Mouse (Mus musculus): Measurements from ENCODE around the gene Ier5. TPM values are rescaled to one million over a fixed set of nuclear protein-coding genes. Genes with fewer than 3 reads are reported as not detected.
A peak's percentile ranks its signal among the peaks of the same experiment; 100 is the strongest.

The Ier5 gene
- polyA plus RNA-seq, 1 experiment, result 21.1 TPM

DNA sequence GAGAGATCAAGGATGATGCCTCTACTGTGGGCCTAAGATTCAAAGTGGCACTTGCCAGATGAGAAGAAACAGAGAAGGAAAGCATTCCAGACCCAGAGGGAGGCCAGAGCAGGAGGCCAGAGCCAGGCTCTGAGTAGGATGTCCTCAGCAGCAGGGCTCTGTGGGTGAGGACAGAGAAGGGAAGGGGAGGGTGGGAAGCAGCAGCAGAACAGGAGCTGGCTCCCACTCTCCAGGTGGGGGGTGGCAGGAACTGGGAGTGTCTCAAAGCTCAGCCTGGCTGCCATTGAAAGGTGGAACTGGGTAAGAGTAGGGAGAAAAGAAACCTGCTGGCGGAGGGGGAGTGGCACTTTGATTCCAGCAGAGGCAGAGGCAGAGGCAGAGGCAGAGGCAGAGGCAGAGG, 46.1 kb downstream of the Ier5 start:
- Histone ChIP-seq H3K4me2 (ENCODE audit: low read depth) (peak overlapping the region; percentile 78), H3K79me2 (ENCODE audit: control insufficient read depth, insufficient read depth) (no peaks in the 10 kb centered on the region), H3K4me3 (no peak overlapping the region), H3K36me3 (ENCODE audit: control insufficient read depth, insufficient read depth) (no peaks in the 10 kb centered on the region), H3ac (ENCODE audit: control insufficient read depth, insufficient read length) (no peak overlapping the region), H3K27me3 (ENCODE audit: control insufficient read depth, insufficient read depth, insufficient read length) (no peaks in the 10 kb centered on the region)
- TF ChIP-seq USF1 (IDR thresholded peaks at IDR 0.05; ENCODE audit: low read depth) (no peak), CEBPB (IDR thresholded peaks at IDR 0.05; ENCODE audit: insufficient read depth, poor library complexity, severe bottlenecking) (no peak), TCF3 (IDR thresholded peaks at IDR 0.05; ENCODE audit: insufficient read length, low read depth) (no peak), MYOD1 (IDR thresholded peaks at IDR 0.05; ENCODE audit: control insufficient read depth in 1 of 3, insufficient read length in 2 of 3, low read depth in 2 of 3) (no peak), MYOG (IDR thresholded peaks at IDR 0.05; ENCODE audit: control insufficient read depth in 1 of 3, insufficient read depth in 1 of 3, insufficient read length in 2 of 3, low read depth in 2 of 3) (no peak)

- no peak for TF ChIP-seq MAX (IDR thresholded peaks at IDR 0.05; ENCODE audit: low read depth)
- TF ChIP-seq CEBPB (IDR thresholded peaks at IDR 0.05; ENCODE audit: insufficient read depth, poor library complexity, severe bottlenecking), result 0 out of 2 replicates have a peak, but pooled peaks have one; percentile 14
- Histone ChIP-seq H3ac (ENCODE audit: control insufficient read depth, insufficient read length) (no peak overlapping the region), H3K27me3 (ENCODE audit: control insufficient read depth, insufficient read depth, insufficient read length) (no peaks in the 10 kb centered on the region)
Observed at GRCm38 (mm10) chr1:155052761-155053166, 46.7 kb downstream of the Ier5 start.

GRCm38 (mm10) chr1:155052131-155052760, 47.2 kb downstream of the Ier5 start:
- Histone ChIP-seq H3K27me3 (ENCODE audit: control insufficient read depth, insufficient read depth, insufficient read length) (no peaks in the 10 kb centered on the region), H3K36me3 (ENCODE audit: control insufficient read depth, insufficient read depth) (no peaks in the 10 kb centered on the region), H3K4me3 (peak overlapping the region; percentile 1), H3K79me2 (ENCODE audit: control insufficient read depth, insufficient read depth) (no peaks in the 10 kb centered on the region), H3ac (ENCODE audit: control insufficient read depth, insufficient read length) (no peak overlapping the region), H3K4me2 (ENCODE audit: low read depth) (peak overlapping the region; percentile 78)
- TF ChIP-seq REST (IDR thresholded peaks at IDR 0.05; ENCODE audit: insufficient read depth, insufficient read length), result no peak
- TF ChIP-seq TCF12 (IDR thresholded peaks at IDR 0.05; ENCODE audit: insufficient read depth, poor library complexity, severe bottlenecking), result no peak
- no peak for TF ChIP-seq SRF (IDR thresholded peaks at IDR 0.05; ENCODE audit: control insufficient read depth, insufficient read length, low read depth)
- TF ChIP-seq MYOG (IDR thresholded peaks at IDR 0.05; ENCODE audit: control insufficient read depth in 1 of 3, insufficient read depth in 1 of 3, insufficient read length in 2 of 3, low read depth in 2 of 3), result no peak
- TF ChIP-seq CEBPB (IDR thresholded peaks at IDR 0.05; ENCODE audit: insufficient read depth, poor library complexity, severe bottlenecking), result no peak
- no peak for TF ChIP-seq USF1 (IDR thresholded peaks at IDR 0.05; ENCODE audit: low read depth)
- no peak for TF ChIP-seq E2F4 (IDR thresholded peaks at IDR 0.05; ENCODE audit: insufficient read depth)
- TF ChIP-seq POLR2AphosphoS2 (IDR thresholded peaks at IDR 0.05; ENCODE audit: insufficient read length, low read depth), result no peak
- TF ChIP-seq POLR2A (IDR thresholded peaks at IDR 0.05; ENCODE audit: insufficient read length, low read depth), result no peak
- TF ChIP-seq MYOD1 (IDR thresholded peaks at IDR 0.05; ENCODE audit: control insufficient read depth in 1 of 3, insufficient read length in 2 of 3, low read depth in 2 of 3), result no peak
- TF ChIP-seq MAX (IDR thresholded peaks at IDR 0.05; ENCODE audit: low read depth), result no peak
- no peak for TF ChIP-seq TCF3 (IDR thresholded peaks at IDR 0.05; ENCODE audit: insufficient read length, low read depth)

More at GRCm38 (mm10) chr1:155052761-155053166, 46.7 kb downstream of the Ier5 start:
- no peak overlapping the region for H3K4me3 ChIP-seq
- peak overlapping the region; percentile 78 for H3K4me2 ChIP-seq (ENCODE audit: low read depth)
- no peaks in the 10 kb centered on the region for H3K36me3 ChIP-seq (ENCODE audit: control insufficient read depth, insufficient read depth)
- H3K79me2 ChIP-seq (ENCODE audit: control insufficient read depth, insufficient read depth), result no peaks in the 10 kb centered on the region

- H3K4me3 ChIP-seq, result peak overlapping the region; percentile 1
- no peaks in the 10 kb centered on the region for H3K36me3 ChIP-seq (ENCODE audit: control insufficient read depth, insufficient read depth)
- no peak overlapping the region for H3ac ChIP-seq (ENCODE audit: control insufficient read depth, insufficient read length)
- peak overlapping the region; percentile 78 for H3K4me2 ChIP-seq (ENCODE audit: low read depth)
- TF ChIP-seq MYOG (IDR thresholded peaks at IDR 0.05; ENCODE audit: control insufficient read depth in 1 of 3, insufficient read depth in 1 of 3, insufficient read length in 2 of 3, low read depth in 2 of 3) (peak in 1 of 3 experiments; percentile 61), MYOD1 (IDR thresholded peaks at IDR 0.05; ENCODE audit: control insufficient read depth in 1 of 3, insufficient read length in 2 of 3, low read depth in 2 of 3) (peak in 1 of 3 experiments; percentile 47), MAX (IDR thresholded peaks at IDR 0.05; ENCODE audit: low read depth) (no peak), POLR2A (IDR thresholded peaks at IDR 0.05; ENCODE audit: insufficient read length, low read depth) (peak; percentile 11)
- H3K27me3 ChIP-seq (ENCODE audit: control insufficient read depth, insufficient read depth, insufficient read length), result no peaks in the 10 kb centered on the region
- no peaks in the 10 kb centered on the region for H3K79me2 ChIP-seq (ENCODE audit: control insufficient read depth, insufficient read depth)
Observed at GRCm38 (mm10) chr1:155051701-155052127, 47.7 kb downstream of the Ier5 start.

DNA sequence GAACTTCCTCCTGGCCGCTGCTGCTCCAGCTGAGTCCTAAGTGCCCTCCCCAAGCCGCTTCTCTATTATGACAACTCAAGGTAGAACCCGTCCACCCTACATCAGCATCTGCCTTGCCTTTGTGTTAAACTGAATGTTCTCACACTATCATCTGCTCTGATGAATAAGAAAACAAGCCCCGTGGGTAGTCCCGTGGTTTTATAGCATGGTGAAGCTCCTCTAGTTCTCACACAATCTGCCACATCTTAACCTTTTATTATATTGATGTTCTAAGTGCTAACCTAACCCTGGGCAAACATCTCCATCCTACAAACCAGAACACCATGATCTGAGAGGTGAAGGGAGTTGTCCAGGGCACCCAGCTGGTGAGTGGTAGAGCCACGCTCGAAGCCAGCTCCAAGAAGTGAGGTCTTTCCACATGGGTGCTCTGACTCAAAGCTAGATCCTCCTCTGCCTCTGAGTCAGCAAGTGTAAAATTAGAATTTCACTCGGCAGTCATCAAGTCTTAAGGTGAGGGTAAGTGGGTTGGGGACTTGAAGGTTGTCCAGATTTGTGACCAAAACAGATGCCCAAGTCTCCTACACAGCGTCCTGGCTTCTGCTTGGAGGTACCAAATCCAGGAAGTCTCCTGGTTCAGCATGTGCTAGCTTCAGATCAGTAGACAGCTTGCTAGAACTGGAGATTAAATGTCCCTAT, 48.4 kb downstream of the Ier5 start:
- Histone ChIP-seq H3K4me3 (peak overlapping the region; percentile 1), H3K4me2 (ENCODE audit: low read depth) (peak overlapping the region; percentile 78), H3K79me2 (ENCODE audit: control insufficient read depth, insufficient read depth) (no peaks in the 10 kb centered on the region), H3ac (ENCODE audit: control insufficient read depth, insufficient read length) (no peak overlapping the region), H3K36me3 (ENCODE audit: control insufficient read depth, insufficient read depth) (no peaks in the 10 kb centered on the region), H3K27me3 (ENCODE audit: control insufficient read depth, insufficient read depth, insufficient read length) (no peaks in the 10 kb centered on the region)
- peak in 1 of 3 experiments; percentile 6 for TF ChIP-seq MYOG (IDR thresholded peaks at IDR 0.05; ENCODE audit: control insufficient read depth in 1 of 3, insufficient read depth in 1 of 3, insufficient read length in 2 of 3, low read depth in 2 of 3)
- no peak for TF ChIP-seq POLR2AphosphoS2 (IDR thresholded peaks at IDR 0.05; ENCODE audit: insufficient read length, low read depth)
- TF ChIP-seq POLR2A (IDR thresholded peaks at IDR 0.05; ENCODE audit: insufficient read length, low read depth), result no peak
- TF ChIP-seq SRF (IDR thresholded peaks at IDR 0.05; ENCODE audit: control insufficient read depth, insufficient read length, low read depth), result no peak
- no peak for TF ChIP-seq MYOD1 (IDR thresholded peaks at IDR 0.05; ENCODE audit: control insufficient read depth in 1 of 3, insufficient read length in 2 of 3, low read depth in 2 of 3)
- TF ChIP-seq MAX (IDR thresholded peaks at IDR 0.05; ENCODE audit: low read depth), result no peak

Measured in myocyte (in vitro differentiated cells).